Mouse (Mus musculus) heart, adult 2 months (tissue): Measurements from ENCODE around the gene Masp2. TPM values are rescaled to one million over a fixed set of nuclear protein-coding genes. Genes with fewer than 3 reads are reported as not detected.

Experiments
- DNase-seq, 2 experiments: peaks; one replicate each; pipeline ENCODE4 v3.0.0; 2021
- H3K27ac ChIP-seq: fragments of 200-600 bp; 2 replicates; pipeline ENCODE4 v1.8.1; 2022
- H3K27me3 ChIP-seq: fragments of 200-500 bp; 2 replicates; pipeline ENCODE4 v1.6.1; 2012; ENCODE audit warnings: mild to moderate bottlenecking, low read length, inconsistent platforms, mixed read lengths; ENCODE audit not compliant: control insufficient read depth, insufficient read depth
- H3K36me3 ChIP-seq: fragments of 200-500 bp; 2 replicates; pipeline ENCODE4 v1.6.1; 2012; ENCODE audit warnings: low read length, inconsistent platforms; ENCODE audit not compliant: control insufficient read depth, insufficient read depth
- H3K4me1 ChIP-seq: fragments of 200-500 bp; 2 replicates; pipeline ENCODE4 v1.6.1; 2011; ENCODE audit warnings: low read length; ENCODE audit not compliant: control insufficient read depth, insufficient read depth
- H3K4me3 ChIP-seq: fragments of 200-600 bp; 2 replicates; pipeline ENCODE4 v1.8.1; 2022
- H3K79me2 ChIP-seq: fragments of 200-500 bp; replicated peaks from 2 replicates; pipeline ENCODE4 v1.6.1; 2012; ENCODE audit warnings: mild to moderate bottlenecking, inconsistent platforms, low read length, moderate library complexity, mixed read lengths; ENCODE audit not compliant: control insufficient read depth, insufficient read depth
- H3K9ac ChIP-seq: fragments of 200-500 bp; 2 replicates; pipeline ENCODE4 v1.6.1; 2012; ENCODE audit warnings: low read depth, mild to moderate bottlenecking, control low read depth, inconsistent platforms, low read length, mixed read lengths
- CTCF ChIP-seq: fragments of 200-600 bp; IDR thresholded peaks from 2 replicates; pipeline ENCODE4 v1.8.1; 2022; ENCODE audit warnings: antibody characterized with exemption, mild to moderate bottlenecking, moderate library complexity
- EP300 ChIP-seq: fragments of 200-500 bp; IDR thresholded peaks from 2 replicates; pipeline ENCODE4 v1.6.1; 2011; ENCODE audit warnings: low read depth, low read length, control low read depth; ENCODE audit not compliant: insufficient read depth
- POLR2A ChIP-seq: fragments of 200-500 bp; IDR thresholded peaks from 2 replicates; pipeline ENCODE4 v1.6.1; 2011; ENCODE audit warnings: mild to moderate bottlenecking, low read depth, low read length, control low read depth; ENCODE audit not compliant: insufficient read depth
- WGBS: fragments of 180-500 bp; shearing (Covaris S2); methylation state at CpG from one replicate; pipeline ENCODE4 v1.1.7; 2018; 5-methylcytosine and 5-hydroxymethylcytosine counted together
- intact Hi-C: fragments of 180-260 bp; cut with DNase I; formaldehyde crosslinking; loops from one replicate; pipeline ENCODE4 v1.15.1; 2025
- polyA plus RNA-seq: library from polyadenylated mRNA; depleted of rRNA; stranded (reverse); fragments of >200 nt; gene quantifications from 2 replicates; pipeline ENCODE4 v1.2.3, GENCODE M21; 2012
- total RNA-seq, 2 experiments: library from RNA; stranded (reverse); gene quantifications; 2 replicates each; pipeline ENCODE4 v1.2.3; 2021

Masp2 gene
- total and polyA plus RNA-seq, 3 experiments: 0.29 to 2.3 (median 0.52) TPM

DNA sequence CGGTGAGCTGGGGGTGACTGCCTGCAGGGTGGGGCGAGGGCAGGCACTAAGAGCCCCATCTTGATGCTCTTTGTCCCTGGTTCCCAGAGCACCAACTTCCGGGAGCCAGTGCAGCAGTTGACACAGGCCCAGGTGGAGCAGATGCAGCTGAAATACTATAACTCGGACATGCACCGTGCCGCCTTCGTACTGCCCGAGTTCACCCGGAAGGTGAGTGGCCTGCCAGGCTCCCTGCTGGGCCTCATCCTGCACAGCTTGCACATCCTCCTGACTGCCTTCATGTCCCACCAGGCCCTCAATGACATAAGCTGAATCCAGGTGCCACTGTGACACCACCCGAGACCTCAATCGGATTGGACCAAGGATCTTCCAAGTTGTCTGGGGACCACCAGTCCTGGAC, 8.4 kb upstream of the Masp2 start:
- Histone ChIP-seq H3K79me2 (peaks cover 4% of the 10 kb centered on the region; the same call in 1 of the 2 replicates), H3K4me1 (peaks cover 3% of the 10 kb centered on the region), H3K27ac (no peak overlapping the region), H3K36me3 (no peaks in the 10 kb centered on the region), H3K27me3 (no peaks in the 10 kb centered on the region), H3K4me3 (no peak overlapping the region), H3K9ac (no peak overlapping the region)
- no peak for DNase-seq
- no peak for TF ChIP-seq CTCF
- TF ChIP-seq POLR2A: no peak
- no peak for TF ChIP-seq EP300
- intact Hi-C loops: no loop called here
- 96% methylated on average over 11 of the region's 11 CpGs for WGBS

DNA sequence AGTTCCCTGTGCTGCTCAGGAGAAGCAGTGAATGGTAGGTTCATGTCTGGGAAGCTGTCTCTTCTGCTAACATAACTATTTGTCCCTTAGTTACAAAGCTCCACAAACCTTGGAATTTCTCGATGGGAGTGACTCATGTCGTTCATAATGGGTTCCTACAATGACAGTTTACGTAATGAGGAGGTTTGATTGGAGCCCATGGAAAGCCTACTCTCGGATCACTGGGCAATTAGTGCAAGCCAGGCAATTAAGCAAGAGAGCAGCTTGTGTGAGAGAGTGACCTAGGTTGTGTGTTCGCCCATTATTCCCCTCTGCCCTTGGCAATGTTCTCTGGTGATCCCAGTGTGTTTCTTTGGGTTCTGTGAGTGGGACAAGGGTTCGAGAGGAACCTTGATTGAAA, 6.4 kb upstream of the Masp2 start:
- intact Hi-C loops: no loop called here
- Histone ChIP-seq H3K79me2 (peaks cover 4% of the 10 kb centered on the region; the same call in 1 of the 2 replicates), H3K27ac (no peak overlapping the region), H3K4me1 (no peaks in the 10 kb centered on the region), H3K9ac (no peak overlapping the region), H3K27me3 (no peaks in the 10 kb centered on the region), H3K36me3 (no peaks in the 10 kb centered on the region), H3K4me3 (no peak overlapping the region)
- DNase-seq: no peak
- WGBS: 90% methylated on average over 6 of the region's 6 CpGs
- no peak for TF ChIP-seq EP300
- no peak for TF ChIP-seq CTCF
- no peak for TF ChIP-seq POLR2A

DNA sequence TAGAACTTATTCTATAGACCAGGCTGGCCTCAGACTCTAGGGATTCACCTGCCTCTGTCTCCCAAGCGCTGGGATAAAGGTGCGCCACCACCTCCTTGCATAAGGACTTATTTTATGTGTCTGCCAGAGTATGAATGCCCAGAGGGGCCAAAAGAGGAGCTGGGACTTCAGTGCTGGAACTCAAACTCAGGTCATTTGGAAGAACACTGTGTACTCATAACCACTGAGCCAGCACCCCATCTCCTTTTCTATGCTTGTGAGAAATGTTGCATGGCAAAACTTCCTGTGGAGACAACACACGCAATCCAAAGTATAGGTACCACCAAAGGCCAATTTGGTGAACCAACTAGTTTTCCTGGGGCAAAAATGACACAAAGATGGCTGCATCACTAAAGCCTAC, 5.6 kb upstream of the Masp2 start:
- intact Hi-C loops: no loop called here
- DNase-seq: no peak
- H3K4me1 ChIP-seq: no peaks in the 10 kb centered on the region
- H3K27me3 ChIP-seq: no peaks in the 10 kb centered on the region
- H3K27ac ChIP-seq: no peak overlapping the region
- no peak overlapping the region for H3K9ac ChIP-seq
- WGBS: 96% methylated on average over 3 of the region's 3 CpGs
- H3K79me2 ChIP-seq: peaks cover 3% of the 10 kb centered on the region; the same call in 1 of the 2 replicates
- no peak for TF ChIP-seq EP300
- no peaks in the 10 kb centered on the region for H3K36me3 ChIP-seq
- H3K4me3 ChIP-seq: no peak overlapping the region

DNA sequence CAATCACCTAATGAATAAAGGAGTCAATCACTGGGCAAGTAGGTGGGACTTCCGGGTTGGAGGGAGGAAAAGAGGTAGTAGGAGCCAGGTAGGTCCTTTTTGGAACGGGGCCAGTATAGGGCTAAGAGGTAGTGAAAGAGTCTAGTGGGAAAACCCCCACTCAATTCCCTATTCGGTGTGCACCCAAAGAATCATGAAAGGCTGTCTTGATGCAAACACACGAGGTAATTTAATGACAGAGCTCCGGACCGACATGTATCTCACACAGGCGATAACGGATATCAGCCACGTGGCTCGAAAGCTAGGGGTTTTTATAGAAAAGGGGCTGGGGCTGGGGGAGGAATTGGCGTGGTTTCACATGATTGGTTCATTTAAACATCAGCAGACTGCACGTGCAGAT, 3.5 kb upstream of the Masp2 start:
- H3K9ac ChIP-seq: no peak overlapping the region

DNA sequence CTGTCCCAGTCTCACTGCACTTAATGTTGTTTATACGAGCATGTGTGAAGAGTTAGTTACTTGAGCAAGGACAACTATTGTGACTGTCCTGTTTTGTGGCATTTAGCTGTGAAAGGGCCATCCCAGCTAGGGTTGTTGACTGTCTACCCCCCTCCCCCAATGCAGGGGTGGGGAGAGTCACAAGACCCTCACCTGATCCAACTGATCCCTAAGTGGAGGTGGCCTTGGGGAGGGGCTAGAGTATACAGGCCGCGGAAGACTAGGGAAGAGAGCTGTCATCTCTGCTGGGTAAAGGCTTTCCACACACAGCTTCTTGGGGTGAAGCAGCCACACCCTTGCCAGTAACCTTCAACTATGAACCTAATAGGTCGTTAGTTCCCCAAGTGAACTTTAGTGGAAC, 2.0 kb upstream of the Masp2 start:
- H3K27ac ChIP-seq: no peak overlapping the region
- no peak overlapping the region for H3K4me3 ChIP-seq
- DNase-seq: no peak
- 87% methylated on average over 4 of the region's 4 CpGs for WGBS
- H3K9ac ChIP-seq: no peak overlapping the region
- H3K4me1 ChIP-seq: no peaks in the 10 kb centered on the region
- intact Hi-C loops: loop anchor here (5.0 kb wide), 1 partner anchor 108 kb away; no protein-coding TSS in a partner anchor
- H3K79me2 ChIP-seq: no peaks in the 10 kb centered on the region
- TF ChIP-seq CTCF (no peak), POLR2A (no peak), EP300 (no peak)
- H3K36me3 ChIP-seq: no peaks in the 10 kb centered on the region
- no peaks in the 10 kb centered on the region for H3K27me3 ChIP-seq

More for the DNA sequence above, 3.5 kb upstream of the Masp2 start:
- TF ChIP-seq CTCF (no peak), POLR2A (no peak), EP300 (no peak)
- H3K27me3 ChIP-seq: no peaks in the 10 kb centered on the region
- no peaks in the 10 kb centered on the region for H3K79me2 ChIP-seq
- no peak for DNase-seq
- no peaks in the 10 kb centered on the region for H3K36me3 ChIP-seq
- no peak overlapping the region for H3K27ac ChIP-seq
- H3K4me1 ChIP-seq: no peaks in the 10 kb centered on the region
- WGBS: 95% methylated on average over 12 of the region's 12 CpGs
- intact Hi-C loops: no loop called here
- H3K4me3 ChIP-seq: no peak overlapping the region

GRCm38 (mm10) chr4:148601871-148602270, 483 bp upstream of the Masp2 start:
- no peak for DNase-seq
- intact Hi-C loops: loop anchor here (5.0 kb wide), 1 partner anchor 110 kb away; no protein-coding TSS in a partner anchor

More at GRCm38 (mm10) chr4:148601871-148602270, 483 bp upstream of the Masp2 start:
- Histone ChIP-seq H3K9ac (no peak overlapping the region), H3K79me2 (no peaks in the 10 kb centered on the region), H3K36me3 (no peaks in the 10 kb centered on the region), H3K4me3 (no peak overlapping the region), H3K27me3 (no peaks in the 10 kb centered on the region), H3K4me1 (no peaks in the 10 kb centered on the region), H3K27ac (no peak overlapping the region)
- no peak for TF ChIP-seq EP300
- TF ChIP-seq CTCF: no peak
- TF ChIP-seq POLR2A: no peak
- WGBS: 53% methylated on average over 4 of the region's 4 CpGs
